Mouse (Mus musculus) myocyte (in vitro differentiated cells): ENCODE results near the gene Mfsd5.
A peak's percentile ranks its signal among the peaks of the same experiment; 100 is the strongest.

ENCODE experiments used
- CEBPB ChIP-seq: IDR thresholded peaks from 2 replicates; pipeline ENCODE4 v1.6.1; 2011; ENCODE audit warnings: mild to moderate bottlenecking, moderate library complexity; ENCODE audit not compliant: poor library complexity, insufficient read depth, severe bottlenecking
- E2F4 ChIP-seq: IDR thresholded peaks from one replicate; pipeline ENCODE4 v1.6.1; 2011; ENCODE audit warnings: mild to moderate bottlenecking, control low read depth, moderate library complexity; ENCODE audit not compliant: insufficient read depth
- MAX ChIP-seq: IDR thresholded peaks from one replicate; pipeline ENCODE4 v1.6.1; 2011; ENCODE audit warnings: low read depth, mild to moderate bottlenecking, control low read depth
- MYOD1 ChIP-seq, 3 experiments: IDR thresholded peaks; one replicate each; pipeline ENCODE4 v1.6.1; 2011; ENCODE audit warnings: control low read depth in 2 of 3, low read depth in 2 of 3, mild to moderate bottlenecking in 2 of 3, moderate library complexity in 1 of 3; ENCODE audit not compliant: insufficient read length in 2 of 3, control insufficient read depth in 1 of 3
- MYOG ChIP-seq, 3 experiments: IDR thresholded peaks; one replicate each; pipeline ENCODE4 v1.6.1; 2011; ENCODE audit warnings: control low read depth in 2 of 3, low read depth in 2 of 3, mild to moderate bottlenecking in 2 of 3; ENCODE audit not compliant: insufficient read length in 2 of 3, control insufficient read depth in 1 of 3, insufficient read depth in 1 of 3
- POLR2A ChIP-seq: IDR thresholded peaks from one replicate; pipeline ENCODE4 v1.6.1; 2011; ENCODE audit warnings: low read depth, mild to moderate bottlenecking, control low read depth, moderate library complexity; ENCODE audit not compliant: insufficient read length
- POLR2AphosphoS2 ChIP-seq: IDR thresholded peaks from one replicate; pipeline ENCODE4 v1.6.1; 2011; ENCODE audit warnings: low read depth, control low read depth; ENCODE audit not compliant: insufficient read length
- REST ChIP-seq: IDR thresholded peaks from one replicate; pipeline ENCODE4 v1.6.1; 2011; ENCODE audit warnings: mild to moderate bottlenecking, control low read depth, moderate library complexity; ENCODE audit not compliant: insufficient read depth, insufficient read length
- SRF ChIP-seq: IDR thresholded peaks from one replicate; pipeline ENCODE4 v1.6.1; 2011; ENCODE audit warnings: low read depth; ENCODE audit not compliant: control insufficient read depth, insufficient read length
- TCF12 ChIP-seq: IDR thresholded peaks from one replicate; pipeline ENCODE4 v1.6.1; 2011; ENCODE audit warnings: mild to moderate bottlenecking, control low read depth; ENCODE audit not compliant: poor library complexity, insufficient read depth, severe bottlenecking
- TCF3 ChIP-seq: IDR thresholded peaks from one replicate; pipeline ENCODE4 v1.6.1; 2011; ENCODE audit warnings: low read depth, control low read depth; ENCODE audit not compliant: insufficient read length
- USF1 ChIP-seq: IDR thresholded peaks from one replicate; pipeline ENCODE4 v1.6.1; 2011; ENCODE audit warnings: low read depth, mild to moderate bottlenecking, control low read depth, moderate library complexity

DNA sequence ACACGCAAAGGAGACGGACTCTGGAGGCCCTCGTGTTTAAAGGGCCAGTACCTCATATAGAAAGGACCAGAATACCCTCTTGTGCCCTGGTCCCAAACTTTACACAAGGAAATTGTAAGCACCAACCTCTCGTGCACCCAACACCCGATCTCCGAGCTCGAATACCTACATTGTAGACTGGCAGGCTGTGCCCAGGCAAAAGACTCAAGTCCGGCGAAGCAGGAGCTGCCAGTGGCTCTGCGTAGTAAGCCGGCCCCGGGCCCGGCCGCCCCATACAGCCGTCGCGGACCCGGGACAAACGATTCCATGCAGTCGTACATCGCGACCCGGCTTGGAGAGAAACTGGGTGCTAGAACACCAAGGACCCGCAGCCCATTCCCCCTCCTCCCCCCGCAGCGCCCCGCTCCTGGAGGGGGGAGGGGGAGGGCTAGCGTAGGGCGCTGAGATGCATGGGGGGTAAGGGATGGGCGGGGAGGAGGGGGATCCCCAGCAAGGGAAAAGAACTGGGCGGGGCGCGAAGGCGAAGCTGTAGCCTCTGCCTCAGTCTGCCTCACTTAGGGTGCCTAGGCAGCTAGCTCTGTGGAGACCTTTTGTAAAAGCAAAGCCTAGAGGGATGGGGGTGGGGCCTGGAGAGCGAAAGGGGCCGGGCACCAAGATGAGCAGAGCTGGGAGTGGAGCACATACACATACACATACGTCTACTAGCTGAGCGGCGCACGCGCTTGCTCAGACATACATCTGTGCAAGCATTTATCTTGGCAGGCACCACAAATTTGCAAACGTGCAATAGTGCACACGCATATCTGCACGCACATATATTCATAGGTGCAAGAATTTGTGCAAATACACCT lies 33.1 kb upstream of the Mfsd5 start:
- TF ChIP-seq MYOG (IDR thresholded peaks at IDR 0.05; ENCODE audit: control insufficient read depth in 1 of 3, insufficient read depth in 1 of 3, insufficient read length in 2 of 3, low read depth in 2 of 3) (no peak), POLR2AphosphoS2 (peak; percentile 95), POLR2A (peak; percentile 82), MAX (no peak), MYOD1 (IDR thresholded peaks at IDR 0.05; ENCODE audit: control insufficient read depth in 1 of 3, insufficient read length in 2 of 3, low read depth in 2 of 3) (no peak), E2F4 (no peak), TCF12 (no peak), USF1 (no peak), SRF (no peak), TCF3 (no peak), CEBPB (no peak), REST (no peak)
